Mouse (Mus musculus): ENCODE results near the gene Fam13a.

Fam13a gene

DNA sequence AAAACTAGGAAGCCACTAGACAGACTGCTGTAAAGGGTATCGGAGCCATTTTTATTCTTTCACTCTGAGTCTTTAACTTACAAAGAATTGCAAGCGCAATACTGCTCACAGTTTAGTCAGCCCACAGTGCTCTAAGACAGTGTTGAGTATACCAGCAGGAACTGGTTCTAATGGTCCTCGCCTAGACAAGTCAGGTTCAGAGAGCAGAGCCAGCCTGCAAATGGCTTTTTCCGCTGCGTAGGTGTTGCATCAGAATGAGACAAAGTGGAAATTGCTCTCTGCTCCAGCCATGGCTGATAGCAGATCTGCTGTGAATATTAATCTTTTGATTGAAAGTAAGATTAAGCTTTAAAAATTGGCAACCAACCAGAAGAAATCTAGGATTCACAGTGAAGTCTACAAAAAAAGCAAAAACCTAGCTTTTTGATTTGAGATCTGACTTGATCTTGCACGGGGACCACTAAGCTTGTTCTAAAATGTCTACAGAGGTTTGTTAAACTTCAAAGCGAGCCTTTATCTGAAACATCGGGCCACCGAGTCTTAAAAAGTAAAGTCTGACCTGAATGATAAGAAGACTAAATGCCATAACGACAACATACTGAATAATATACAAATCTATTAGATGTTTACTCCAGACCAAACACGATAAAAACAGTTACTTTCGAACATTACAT is 91.7 kb downstream of the Fam13a start:
- DNase-seq: no peak

DNA sequence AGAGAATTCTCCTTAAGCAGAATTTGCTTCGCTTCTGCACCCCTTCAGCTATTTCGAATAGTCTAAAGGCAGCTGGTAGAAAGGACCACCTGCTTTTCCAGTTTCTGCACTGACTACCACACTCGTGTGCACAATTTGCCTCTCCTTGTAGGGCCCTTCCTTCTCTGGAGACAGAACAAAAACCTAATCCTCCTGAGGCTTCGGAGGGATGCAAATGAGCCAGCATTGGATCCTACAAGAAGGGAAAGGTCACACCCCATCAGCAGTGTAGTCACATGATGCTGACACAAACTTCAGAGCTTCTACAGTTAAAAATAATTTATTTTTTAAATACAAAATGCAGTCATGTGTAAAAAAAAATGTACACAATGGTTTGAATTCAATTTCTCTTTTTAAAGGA is 93.2 kb downstream of the Fam13a start:
- DNase-seq: no peak

DNA sequence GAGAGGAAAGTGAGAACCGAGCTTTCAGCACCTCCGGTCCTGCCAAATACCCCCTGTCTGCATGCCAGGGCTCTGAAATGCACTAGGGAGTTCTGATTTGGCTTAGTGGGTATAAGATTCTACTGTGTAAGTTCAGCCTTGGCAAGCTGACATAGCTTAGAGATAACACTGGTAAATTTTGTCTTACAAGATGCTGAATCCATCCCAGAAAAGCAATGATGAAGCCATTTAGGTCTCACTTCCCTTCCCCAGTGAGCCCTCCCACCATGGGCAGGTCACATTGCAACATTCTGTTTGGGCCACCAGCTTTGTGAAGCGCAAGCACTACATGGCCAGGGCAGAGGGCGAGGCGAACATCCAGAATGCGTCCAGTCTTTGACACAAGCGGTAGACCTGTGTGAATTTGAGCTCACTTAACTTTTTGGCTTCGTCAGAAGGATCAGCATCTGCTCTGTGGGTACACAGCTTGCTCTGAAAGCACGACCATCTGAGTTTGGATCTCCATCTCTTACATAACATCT is 94.4 kb downstream of the Fam13a start:
- DNase-seq: no peak

DNA sequence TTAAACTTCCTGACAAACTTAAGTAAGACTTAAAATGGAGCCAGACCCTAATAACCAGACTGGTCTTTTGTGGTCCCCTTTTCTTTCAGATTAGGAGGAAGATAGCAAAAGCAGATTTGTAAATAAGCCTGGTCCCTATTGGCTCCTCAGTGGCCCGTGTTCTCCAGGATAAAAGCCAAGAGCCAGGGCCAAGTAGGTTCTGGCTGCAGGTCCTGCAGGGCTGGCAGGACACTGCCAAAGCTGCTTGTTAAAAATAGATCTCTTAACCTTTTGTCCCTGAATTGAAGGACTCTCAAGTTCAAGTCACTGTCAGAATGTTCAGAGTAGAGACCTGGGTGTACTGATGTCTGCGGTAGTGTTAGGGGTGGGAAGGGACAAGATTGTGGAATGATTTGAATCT is 96.5 kb downstream of the Fam13a start:
- DNase-seq: no peak

DNA sequence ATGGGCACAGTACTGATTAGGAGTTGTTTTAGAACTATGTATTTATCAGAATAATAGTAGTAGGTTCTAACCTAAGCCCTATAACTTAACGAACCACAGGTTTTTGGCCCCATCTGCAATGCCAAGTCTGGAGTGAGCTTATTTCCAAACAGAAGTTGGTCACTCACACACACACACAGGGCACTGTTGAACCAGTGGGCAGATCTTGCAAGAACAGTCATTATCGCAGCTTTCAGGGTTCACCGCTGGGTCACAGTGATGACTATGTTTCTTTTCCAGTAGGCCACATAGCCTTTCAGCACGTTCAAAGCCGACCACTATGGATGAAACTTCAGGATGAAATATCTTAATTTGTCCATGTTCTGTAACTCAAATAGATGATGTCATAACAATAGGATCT is 101.8 kb downstream of the Fam13a start:
- DNase-seq: no peak

DNA sequence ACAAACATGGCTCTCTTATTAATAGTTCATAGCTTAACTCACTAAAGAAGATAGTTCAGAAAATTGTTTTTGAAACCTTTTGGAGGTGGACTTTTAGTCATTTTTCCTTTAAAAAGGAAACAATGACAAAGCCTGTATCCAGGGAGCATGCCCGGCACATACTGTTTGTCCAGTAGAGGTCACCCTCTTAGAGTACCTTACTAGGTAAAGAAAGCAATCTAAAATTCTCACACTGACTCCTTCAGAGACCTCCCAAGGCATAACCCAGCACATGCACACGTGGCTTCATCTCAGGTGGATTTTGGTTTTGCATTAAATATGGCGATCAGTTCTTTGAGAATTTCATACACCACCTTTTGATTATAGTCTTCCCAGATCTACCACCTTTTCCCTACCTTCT is 102.7 kb downstream of the Fam13a start:
- DNase-seq: peak; percentile 20

DNA sequence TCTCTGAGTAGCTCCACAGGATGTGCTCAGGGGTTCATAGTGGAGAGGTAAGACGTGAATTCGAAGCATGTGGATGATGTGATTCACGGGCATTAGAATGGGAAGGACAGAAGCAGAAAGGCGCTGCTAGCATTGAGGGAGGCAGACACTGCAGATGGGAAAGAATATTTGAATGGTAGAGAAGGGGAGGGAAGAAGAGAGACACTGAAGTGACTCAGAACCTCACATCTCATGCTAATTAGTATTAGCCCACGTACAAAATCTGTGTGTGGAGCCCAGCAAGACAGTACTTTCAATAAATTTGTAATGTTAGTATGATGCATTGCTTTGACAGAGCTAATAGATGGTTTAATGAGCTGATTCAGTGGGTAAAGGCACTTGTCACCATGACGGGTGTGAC is 103.6 kb downstream of the Fam13a start:
- DNase-seq: no peak

DNA sequence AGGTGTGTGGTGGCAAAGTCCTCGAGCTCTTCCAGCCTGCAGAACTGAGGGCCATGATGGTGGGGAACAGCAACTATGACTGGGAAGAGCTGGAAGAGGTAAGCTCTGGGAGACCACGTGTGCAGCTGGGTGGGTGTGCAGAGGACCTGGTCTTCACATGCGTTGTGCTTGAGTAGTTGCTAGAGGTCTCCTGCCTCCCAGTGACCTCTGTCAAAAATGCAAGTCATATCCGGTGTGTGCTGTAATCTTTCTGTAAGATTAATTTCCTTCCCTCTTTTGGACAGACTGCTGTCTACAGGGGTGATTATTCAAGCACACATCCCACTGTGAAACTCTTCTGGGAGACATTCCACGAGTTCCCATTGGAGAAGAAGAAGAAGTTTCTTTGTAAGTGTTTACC is 107.9 kb downstream of the Fam13a start:
- no peak for DNase-seq

DNA sequence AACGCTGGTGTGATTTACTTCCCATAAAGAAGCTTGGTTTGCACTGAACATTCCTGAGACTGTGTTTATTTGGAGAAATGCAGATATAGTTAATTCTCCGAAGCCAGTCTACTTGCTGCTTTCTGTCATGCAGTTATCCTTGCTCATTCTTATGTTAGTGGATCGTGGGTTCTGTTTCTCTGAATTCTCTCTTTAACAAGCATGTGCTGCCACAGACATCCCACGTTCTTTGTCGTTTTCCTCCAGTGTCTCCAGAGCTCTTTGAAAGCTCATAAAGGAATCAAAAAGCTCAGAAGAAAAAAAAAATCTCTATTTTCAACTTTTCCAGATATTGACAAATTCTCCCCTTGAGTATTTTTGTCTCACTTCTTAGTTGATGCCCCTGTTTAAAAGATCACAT is 110.4 kb downstream of the Fam13a start:
- DNase-seq: no peak

DNA sequence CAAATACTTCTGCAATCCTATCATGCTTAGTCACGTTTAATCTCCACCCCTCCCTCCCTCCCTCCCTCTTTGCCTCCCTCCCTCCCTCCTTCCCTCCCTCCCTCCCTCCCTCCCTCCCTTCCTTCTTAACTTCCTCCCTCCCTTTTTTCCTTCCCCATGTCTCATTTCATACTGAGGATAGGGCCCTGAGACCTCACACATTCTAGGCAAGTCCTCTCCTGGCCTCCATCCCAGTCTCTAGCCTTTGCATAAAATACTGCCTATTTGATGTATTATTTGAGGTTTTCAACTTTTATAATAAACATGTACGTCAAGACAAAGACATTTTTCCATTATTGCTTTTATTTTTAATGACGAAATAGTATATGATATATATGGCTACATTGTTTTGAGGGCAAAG is 110.8 kb downstream of the Fam13a start:
- no peak for DNase-seq

DNA sequence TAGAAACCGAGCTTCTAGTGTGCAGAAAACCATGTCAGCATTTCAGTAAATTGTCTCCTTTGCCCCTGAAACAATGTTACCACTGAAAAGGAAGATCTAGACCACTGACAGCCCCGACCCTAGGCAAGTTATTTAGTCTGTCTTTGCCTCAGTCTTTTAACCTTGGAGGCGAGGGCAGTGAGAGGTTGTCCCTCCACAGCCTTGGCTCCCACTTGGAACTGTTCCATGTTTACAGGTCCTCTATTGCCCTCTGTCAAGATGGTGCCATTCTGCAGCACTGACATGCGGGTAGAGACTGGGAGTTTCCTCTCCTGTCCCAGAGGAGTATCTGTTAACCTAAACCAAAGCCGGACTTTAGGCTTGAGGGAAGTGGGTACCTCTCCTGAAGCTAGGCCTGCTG is 111.5 kb downstream of the Fam13a start:
- DNase-seq: no peak

DNA sequence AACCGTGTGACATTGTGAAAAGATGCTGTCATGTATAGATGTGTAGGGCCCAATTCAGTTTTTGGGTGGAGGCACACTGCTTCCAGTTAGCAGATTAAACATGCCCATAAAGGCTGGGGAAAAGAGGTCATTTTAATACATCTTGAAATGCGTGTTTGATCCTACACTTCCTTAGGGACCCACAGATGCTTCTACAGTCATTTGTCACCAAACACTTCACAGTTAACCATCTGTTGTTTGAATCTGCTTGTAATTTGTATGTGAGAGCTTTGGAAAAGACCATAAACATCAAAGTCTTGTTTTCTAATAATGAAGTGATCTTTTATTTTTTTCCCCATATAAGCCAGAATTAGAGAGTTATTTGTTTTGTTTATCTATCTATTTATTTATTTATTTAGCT is 116.6 kb downstream of the Fam13a start:
- no peak for DNase-seq

DNA sequence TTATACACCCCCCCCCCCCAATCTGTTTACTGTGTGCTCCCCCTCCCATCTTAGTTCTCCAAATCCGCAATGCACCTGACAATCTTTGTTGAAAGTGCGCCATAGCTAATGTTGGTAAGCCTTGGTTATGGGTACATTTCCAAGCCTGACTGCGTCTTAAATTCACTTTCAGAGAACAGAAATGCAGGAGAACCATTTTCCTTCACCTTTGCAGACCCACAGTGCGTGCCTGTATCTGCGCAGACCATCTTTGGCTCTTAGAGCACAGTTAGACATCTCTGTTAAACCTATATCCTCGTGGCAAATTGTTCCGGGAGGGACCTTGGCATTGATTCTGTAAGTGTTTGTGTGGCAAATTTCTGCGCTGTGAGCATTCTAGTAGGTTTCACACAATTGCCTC is 117.0 kb downstream of the Fam13a start:
- DNase-seq: no peak

DNA sequence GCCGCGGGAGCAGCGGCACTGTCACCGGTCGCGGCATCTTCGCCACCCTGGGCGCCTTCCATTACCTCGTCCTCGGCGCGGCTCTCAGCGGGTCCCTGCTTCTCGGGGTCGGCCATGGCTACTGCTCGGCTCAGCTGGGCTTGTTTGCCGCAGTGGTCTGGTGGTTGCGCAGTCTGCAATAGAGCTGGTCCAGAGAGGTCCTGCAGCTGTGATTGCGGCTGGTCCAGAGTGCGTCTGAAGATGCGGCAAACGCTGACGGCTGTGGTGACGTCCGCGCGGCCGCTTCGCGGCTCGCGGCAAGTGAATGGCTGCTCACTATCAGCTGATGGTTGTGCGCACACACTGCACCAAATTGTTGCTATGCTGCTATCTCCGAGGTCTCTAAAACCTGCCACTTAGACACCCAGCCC is 117.5 kb downstream of the Fam13a start, which contains the start of gene Nap1l5:
TSS of gene Nap1l5 (minus strand) at position 225 of the 410 bp plus-strand sequence.
- DNase-seq: peak; percentile 71

DNA sequence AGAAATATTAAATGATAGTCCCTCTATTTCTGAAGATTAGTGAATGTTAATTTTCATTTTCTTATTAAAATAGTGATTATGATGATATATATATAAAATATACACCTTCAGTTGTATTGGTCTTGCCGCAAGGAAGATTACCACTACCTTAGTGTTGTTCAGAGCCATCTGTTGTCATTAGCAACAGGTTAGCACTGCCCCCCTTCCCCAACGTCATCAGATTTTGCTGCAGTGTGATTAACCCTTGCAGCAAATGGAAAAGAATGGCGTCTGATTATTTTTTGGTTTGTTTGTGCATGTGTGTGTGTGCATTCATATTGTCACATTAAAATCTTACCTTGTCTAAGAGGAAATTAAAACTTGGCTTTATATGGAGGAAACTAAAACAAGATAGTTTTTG is 119.8 kb downstream of the Fam13a start:
- DNase-seq: peak; percentile 16

DNA sequence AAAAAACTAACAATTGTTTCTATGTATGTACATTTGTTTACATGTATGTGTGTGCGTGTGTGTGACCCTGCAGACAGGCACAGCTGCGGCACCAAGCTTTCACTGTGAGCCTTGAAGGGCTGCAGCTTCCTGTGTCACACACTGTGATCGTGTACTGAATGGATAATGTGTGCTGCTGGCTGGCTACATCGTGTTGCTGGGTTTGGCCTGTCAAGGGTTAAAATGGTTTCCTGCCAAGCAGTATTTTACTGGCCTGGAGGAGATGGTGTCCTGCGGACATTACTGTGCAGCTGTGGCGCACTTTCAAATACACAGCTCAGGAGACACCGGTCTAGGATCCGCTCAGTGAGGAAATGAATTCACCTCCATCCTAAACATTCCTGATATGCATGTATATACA is 121.2 kb downstream of the Fam13a start:
- DNase-seq: peak; percentile 52

DNA sequence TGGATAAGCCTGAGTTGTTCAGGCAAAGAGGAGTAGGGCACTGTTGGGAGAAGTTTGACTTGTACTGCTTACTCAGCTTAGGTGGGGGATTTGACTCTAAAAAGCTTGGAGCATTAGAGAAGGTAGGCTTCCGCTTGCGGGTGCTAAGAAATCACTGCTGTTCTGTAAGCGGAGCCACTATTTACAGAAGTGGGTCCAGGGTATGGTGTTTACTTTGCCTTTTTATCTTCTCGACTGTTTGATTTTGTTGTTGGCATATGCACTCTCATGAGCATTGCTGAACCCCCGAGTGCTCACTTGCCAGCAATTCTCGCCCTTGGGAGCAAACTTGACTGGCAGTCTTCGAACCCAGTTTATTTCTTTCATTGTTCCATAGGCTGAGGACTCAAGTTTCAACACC is 123.8 kb downstream of the Fam13a start:
- no peak for DNase-seq

DNA sequence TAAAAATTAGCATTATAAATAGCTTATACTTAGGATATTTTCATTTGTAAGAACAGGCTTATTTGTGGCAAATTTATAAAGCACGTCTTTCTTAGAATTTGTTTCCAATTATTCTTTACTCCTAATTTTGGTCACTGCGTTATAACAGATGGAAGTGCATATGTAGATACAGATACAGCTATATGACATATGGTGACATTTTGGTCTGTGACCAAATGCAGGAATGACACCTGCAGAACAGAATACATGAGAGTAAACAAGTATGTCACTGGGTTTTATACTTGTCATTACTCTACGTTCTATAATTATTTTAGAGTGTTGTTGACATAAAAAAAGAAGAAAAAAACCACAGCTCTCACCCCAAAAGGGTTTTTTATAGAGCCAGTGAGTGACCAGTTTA is 125.3 kb downstream of the Fam13a start:
- DNase-seq: no peak

DNA sequence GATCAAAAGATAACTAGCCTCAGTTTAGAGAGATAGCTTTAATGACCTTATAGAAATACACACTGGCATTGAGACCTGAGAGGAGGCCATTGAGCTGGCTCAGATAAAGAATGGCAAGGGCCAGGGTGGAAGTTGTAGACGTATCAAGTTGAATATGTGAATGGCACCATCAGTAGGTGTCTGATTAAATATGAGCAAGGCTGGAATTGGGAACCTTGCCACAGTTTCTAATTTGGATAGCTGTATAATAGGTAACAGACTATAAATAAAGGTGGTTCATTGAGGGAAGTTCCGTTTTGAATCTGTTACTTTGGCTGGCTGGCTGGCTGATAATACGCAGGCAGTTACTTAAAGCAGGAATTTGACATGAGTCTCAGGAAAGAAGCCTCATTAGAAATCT is 127.7 kb downstream of the Fam13a start:
- DNase-seq: no peak

DNA sequence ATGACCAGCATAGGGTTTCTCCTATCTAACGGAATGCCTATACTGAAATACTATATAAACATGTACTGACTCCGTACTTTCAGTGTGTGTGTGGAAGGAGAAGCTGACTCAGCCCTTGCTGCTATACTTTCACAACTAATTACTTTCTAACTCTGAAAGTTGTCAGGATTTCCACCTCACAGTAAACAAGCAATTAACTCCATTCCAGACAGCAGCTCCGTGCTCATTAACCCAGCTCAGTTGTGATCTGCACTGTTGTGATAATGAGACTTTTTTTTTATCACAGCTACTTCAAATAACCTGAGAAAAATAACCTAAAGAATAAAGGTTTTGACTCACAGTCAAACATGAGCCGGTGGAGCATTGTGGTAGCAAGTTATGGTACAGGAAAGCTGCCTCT is 129.4 kb downstream of the Fam13a start:
- DNase-seq: peak; percentile 32

DNA sequence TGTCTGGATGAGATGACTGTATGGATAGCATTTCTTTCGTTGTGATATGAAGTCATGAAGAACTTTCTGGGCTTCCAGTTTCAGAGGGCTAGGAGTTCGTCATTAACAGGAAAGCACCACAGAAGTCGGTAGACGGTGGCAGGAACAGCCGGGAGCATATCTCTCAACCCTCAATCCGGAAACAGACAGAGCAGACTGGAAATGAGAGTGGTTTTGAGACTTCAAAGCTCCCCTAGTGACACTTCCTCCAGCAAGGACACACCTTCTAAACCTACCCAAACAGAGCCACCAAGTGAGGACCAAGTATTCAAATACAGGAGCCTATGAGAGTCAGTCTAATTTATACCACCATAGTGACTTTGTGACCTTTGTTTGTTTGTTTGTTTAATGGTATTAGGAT is 131.0 kb downstream of the Fam13a start:
- DNase-seq: no peak

DNA sequence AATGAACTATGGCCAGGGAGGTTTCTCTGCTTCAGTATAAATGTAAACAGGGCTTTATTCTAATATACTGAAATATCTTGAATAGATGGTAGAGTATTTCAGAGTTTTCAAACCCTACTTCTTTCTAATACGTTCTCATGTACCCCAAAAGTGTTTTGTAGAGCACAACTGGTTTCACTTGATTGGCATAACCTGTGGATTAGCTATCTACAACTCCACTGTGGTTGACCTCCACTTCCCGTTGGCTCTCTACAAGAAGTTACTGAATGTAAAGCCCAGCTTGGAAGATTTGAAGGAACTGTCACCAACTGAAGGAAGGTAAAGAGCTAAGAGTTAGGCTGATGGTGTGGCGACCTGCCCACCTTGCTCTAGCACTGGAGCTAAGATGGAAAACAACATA is 134.4 kb downstream of the Fam13a start:
- no peak for DNase-seq

DNA sequence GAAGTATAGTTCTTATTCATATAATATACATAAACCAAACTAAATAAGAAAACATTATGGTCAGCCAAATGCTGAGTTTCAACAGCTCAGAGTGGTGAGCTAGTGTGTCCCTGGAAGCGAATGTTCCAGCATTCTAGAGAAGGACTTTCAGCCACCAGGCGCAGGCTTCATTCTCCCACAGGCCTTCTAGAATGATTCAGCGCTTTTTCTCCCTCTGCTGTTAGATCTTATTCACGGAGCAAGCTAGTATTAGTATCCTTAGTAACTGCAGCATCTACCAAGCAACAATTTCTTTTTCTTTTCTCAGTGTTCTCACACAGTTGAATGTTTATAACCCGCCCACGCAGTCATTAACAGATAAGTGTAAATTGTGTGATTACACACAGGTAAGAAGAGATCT is 142.1 kb downstream of the Fam13a start:
- DNase-seq: no peak
